Mouse (Mus musculus) frontal cortex, postnatal 14 days (tissue): ENCODE data around the gene Scrn2.

Source experiments
- DNase-seq, 2 experiments: peaks; one replicate each; pipeline ENCODE4 v3.0.0; 2022; ENCODE audit warnings: low spot score in 2 of 2

Scrn2 gene

GRCm38 (mm10) chr11:97017696-97018582 lies 11.8 kb upstream of the Scrn2 start:
- no peak for DNase-seq

- no peak for DNase-seq
Measured at GRCm38 (mm10) chr11:97018583-97019344, 11.0 kb upstream of the Scrn2 start.

GRCm38 (mm10) chr11:97019345-97019708 lies 10.4 kb upstream of the Scrn2 start:
- DNase-seq, result no peak

- DNase-seq, result no peak
Measured at GRCm38 (mm10) chr11:97021121-97021765, 8.5 kb upstream of the Scrn2 start.

- peak in 1 of 2 experiments; percentile 40 for DNase-seq
Measured at GRCm38 (mm10) chr11:97021873-97022484, 7.8 kb upstream of the Scrn2 start.

GRCm38 (mm10) chr11:97024977-97025376 lies 4.8 kb upstream of the Scrn2 start:
- no peak for DNase-seq

- DNase-seq, result peak in 1 of 2 experiments; percentile 83
Measured at GRCm38 (mm10) chr11:97025721-97026344, 3.9 kb upstream of the Scrn2 start.

GRCm38 (mm10) chr11:97030426-97030825 lies 688 bp downstream of the Scrn2 start:
- no peak for DNase-seq

GRCm38 (mm10) chr11:97031977-97032376 lies 2.2 kb downstream of the Scrn2 start:
- DNase-seq, result no peak

- DNase-seq, result no peak
Measured at GRCm38 (mm10) chr11:97032499-97032898, 2.8 kb downstream of the Scrn2 start.

GRCm38 (mm10) chr11:97033781-97034180 lies 4.0 kb downstream of the Scrn2 start:
- no peak for DNase-seq

- DNase-seq, result no peak
Measured at GRCm38 (mm10) chr11:97036141-97036540, 6.4 kb downstream of the Scrn2 start.

- DNase-seq, result no peak
Measured at GRCm38 (mm10) chr11:97038881-97039280, 9.1 kb downstream of the Scrn2 start.

GRCm38 (mm10) chr11:97040301-97041021 lies 10.7 kb downstream of the Scrn2 start:
- DNase-seq, result no peak

GRCm38 (mm10) chr11:97041022-97041899 lies 11.5 kb downstream of the Scrn2 start, which contains the start of the genes Lrrc46 and Mrpl10:
Lrrc46 (minus strand) TSS chr11:97041407.
Mrpl10 (plus strand) TSS chr11:97041560.
- DNase-seq, result peak; percentile 75 to 77

GRCm38 (mm10) chr11:97044902-97045301 lies 15.2 kb downstream of the Scrn2 start:
- no peak for DNase-seq

GRCm38 (mm10) chr11:97045861-97046260 lies 16.1 kb downstream of the Scrn2 start:
- DNase-seq, result no peak

GRCm38 (mm10) chr11:97048090-97048650 lies 18.4 kb downstream of the Scrn2 start:
- DNase-seq, result no peak

- DNase-seq, result no peak
Measured at GRCm38 (mm10) chr11:97049492-97050085, 19.9 kb downstream of the Scrn2 start.
